Mouse (Mus musculus): Measurements from ENCODE around the gene App.

App gene

DNA sequence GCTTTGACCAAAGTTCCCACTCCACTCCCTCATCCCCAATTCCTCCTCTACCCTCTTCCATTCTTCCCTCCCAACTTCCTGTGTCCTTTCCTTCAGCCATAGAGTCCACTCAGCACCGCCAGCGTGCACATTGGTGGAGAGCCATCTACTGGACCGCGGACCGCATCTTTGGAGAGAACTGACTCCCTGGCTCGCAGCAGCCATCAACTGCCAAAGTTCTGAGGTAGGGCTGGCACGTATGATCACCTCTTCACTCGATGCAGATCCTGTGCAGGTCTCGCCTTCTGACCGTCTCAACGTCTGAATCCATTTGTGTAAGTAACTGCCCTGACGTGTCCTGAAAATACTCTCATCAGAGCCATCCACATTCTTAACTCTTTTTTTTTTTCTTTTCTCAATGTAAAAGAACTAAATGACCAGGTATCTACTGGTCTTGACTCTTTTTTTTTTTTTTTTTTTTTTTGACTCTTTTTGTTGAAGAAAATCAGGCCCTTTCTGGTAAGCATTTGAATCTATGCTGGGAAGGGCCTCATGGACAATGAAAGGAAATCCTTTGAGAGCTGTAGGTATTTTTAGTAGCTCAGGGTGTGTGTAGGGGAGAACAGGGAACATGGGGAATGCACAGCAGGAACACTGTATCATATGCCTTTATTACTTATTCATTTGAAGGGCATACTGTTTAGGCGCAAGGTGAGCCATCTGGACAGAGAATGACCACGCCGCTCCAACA lies 200.0 kb downstream of the App start:
- DNase-seq (ENCODE audit: low spot score), result no peak

- DNase-seq (ENCODE audit: low spot score), result no peak
Observed at GRCm38 (mm10) chr16:84971535-84972330, 201.8 kb downstream of the App start.

GRCm38 (mm10) chr16:84969026-84969425 lies 204.5 kb downstream of the App start:
- DNase-seq (ENCODE audit: low spot score), result no peak

- DNase-seq (ENCODE audit: low spot score), result no peak
Observed at GRCm38 (mm10) chr16:84966983-84967382, 206.6 kb downstream of the App start.

- DNase-seq (ENCODE audit: low spot score), result no peak
Observed at GRCm38 (mm10) chr16:84966096-84966495, 207.5 kb downstream of the App start.

- no peak for DNase-seq (ENCODE audit: low spot score)
Observed at GRCm38 (mm10) chr16:84963960-84964359, 209.6 kb downstream of the App start.

GRCm38 (mm10) chr16:84963527-84963926 lies 210.0 kb downstream of the App start:
- no peak for DNase-seq (ENCODE audit: low spot score)

- DNase-seq (ENCODE audit: low spot score), result no peak
Observed at GRCm38 (mm10) chr16:84957253-84957652, 216.3 kb downstream of the App start.

DNA sequence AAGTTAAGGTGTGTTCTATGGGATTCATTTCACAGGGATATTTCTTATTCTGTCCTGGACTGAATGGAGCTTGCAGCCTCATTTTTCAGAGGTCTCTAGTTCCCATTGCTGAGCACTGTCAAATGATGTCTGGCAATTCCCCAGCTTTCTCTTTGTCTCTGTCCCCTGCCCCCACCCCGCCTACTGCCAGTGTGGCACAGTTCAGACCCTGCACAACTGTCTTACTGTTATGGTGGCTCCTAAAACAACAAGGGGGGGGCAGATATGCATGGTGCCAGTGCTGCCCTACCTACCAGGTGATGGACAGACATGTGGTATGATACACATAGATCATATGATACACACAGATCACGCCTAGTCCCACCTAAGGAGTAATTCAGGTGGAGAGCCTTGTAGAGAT lies 216.9 kb downstream of the App start:
- DNase-seq (ENCODE audit: low spot score), result no peak

GRCm38 (mm10) chr16:84955840-84956239 lies 217.7 kb downstream of the App start:
- DNase-seq (ENCODE audit: low spot score), result no peak

DNA sequence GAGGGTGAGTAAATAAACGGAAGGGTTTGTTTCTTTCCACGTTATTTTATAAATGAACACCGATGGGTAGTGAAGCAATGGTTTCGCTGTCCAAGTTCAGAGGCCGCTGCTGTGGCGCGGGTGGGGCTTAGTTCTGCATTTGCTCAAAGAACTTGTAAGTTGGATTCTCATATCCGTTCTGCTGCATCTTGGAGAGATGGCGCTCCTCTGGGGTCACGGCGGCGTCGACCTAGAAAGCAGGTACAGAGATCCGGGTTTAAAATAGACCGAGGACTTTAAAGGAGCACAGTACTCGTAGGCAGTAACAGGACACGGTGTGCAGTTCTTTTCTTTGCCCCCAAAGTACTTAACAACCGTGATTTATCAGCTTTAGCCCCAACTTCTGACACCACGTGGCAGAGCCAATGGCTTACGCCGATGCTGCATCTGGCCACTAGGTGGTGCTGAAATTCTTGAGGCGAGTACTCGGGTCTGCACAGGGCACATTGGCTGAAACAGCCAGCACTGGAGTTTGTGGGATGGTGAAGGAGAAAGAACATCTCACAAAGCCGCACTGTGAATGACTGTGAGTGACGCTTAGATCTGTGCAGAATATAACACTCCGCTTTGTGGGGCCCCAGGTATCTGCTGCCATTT lies 218.2 kb downstream of the App start:
- DNase-seq (ENCODE audit: low spot score), result peak; percentile 86

DNA sequence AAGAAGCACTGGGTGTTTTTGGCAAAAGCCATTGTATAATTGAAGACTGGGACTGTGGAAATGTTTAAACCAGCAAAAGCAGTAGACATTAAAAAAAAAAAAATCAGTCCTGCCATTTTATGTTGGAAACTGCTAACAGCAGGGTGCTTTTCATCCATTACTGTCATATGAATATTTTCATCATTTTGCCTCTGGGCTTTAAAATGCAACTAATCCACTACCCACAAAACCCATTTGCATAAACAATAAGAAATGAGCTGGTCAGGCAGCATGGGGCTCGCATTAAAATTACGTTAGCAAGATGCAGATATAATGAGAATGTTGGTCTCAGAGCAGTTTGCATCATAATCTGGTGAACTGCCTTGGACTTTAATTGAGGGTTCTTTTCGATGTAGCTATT lies 242.5 kb downstream of the App start:
- no peak for DNase-seq (ENCODE audit: low spot score)

DNA sequence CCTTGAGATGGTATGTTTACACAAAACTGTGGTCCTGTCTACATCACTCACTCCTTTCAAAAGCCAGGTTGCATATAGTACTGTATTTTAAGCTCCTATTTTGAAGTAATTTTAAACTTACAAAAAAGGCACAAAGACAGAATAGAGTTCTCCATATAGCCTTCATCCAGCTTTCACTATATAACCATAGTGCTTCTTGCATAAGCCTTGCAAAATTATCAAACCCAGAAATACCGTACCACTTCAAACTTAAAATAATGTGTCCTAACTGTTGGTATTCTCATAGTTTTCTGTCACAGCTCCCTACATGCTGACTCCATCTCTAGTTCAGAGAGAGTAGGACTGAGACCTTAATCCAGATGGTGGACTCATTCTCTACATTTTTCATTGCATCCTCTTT lies 245.7 kb downstream of the App start:
- no peak for DNase-seq (ENCODE audit: low spot score)

GRCm38 (mm10) chr16:84919649-84920308 lies 253.8 kb downstream of the App start:
- peak; percentile 6 for DNase-seq (ENCODE audit: low spot score)

DNA sequence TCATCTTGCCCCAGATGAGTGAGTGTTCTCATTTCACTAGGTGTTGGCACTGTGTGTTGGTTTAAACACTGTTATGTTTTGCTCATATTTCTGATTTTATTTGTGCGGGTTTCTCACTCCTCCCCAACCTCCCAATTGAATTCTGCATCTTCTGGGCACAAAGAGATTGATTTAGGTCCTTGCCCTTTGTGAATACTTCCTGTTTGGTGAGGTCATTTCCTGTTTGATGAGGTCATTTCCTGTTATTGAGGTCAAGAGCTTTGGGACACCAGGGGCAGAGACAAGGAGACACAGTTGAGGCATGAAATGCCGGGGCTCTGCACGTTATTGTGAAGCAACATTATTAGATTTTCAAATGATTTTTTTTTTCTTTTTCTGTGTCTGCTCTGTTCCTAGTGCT lies 254.5 kb downstream of the App start:
- no peak for DNase-seq (ENCODE audit: low spot score)

DNA sequence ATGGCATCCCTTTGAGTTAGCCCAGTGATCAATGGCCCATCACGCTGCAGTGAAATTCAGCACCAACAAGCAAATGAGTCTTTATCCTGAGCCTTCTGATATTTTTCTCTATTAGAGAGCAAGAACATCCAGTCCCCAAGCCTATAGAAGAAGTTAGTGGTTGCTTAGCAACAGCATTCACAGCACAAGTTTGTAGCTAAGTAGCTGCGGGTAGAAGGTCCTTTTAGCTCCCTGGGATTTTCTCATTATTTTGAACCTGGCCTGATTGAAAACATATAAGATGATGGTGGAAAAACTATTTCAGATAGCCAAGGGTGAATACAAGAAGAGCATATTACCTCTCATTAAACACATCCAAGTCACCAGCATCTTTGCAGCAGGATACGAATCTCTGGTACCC lies 256.8 kb downstream of the App start:
- peak; percentile 10 for DNase-seq (ENCODE audit: low spot score)

- no peak for DNase-seq (ENCODE audit: low spot score)
Observed at GRCm38 (mm10) chr16:84911477-84912165, 261.9 kb downstream of the App start.

DNA sequence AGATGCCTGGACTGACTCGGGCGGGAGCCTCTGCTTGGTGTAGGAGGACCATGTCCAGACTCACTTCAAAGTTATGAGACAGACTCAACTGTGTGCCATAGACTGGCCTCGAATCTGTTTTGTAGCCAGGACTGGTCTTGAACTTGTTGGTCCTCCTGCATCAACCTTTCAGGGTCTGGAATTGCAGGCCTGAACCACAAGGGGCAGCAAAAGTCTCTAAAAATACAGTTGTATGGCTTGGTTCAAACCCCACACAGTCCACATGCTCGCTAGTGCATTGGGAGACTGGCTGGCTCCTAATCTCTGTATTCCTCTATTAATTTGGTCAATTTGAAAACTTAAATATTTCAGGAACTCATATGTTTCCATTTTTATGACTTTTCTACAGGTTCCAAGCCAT lies 270.6 kb downstream of the App start:
- no peak for DNase-seq (ENCODE audit: low spot score)

Data from left cerebral cortex, adult 11 months (tissue).